Mouse (Mus musculus): Measurements from ENCODE around the gene D430041D05Rik.
A peak's percentile ranks its signal among the peaks of the same experiment; 100 is the strongest.

The D430041D05Rik gene

DNA sequence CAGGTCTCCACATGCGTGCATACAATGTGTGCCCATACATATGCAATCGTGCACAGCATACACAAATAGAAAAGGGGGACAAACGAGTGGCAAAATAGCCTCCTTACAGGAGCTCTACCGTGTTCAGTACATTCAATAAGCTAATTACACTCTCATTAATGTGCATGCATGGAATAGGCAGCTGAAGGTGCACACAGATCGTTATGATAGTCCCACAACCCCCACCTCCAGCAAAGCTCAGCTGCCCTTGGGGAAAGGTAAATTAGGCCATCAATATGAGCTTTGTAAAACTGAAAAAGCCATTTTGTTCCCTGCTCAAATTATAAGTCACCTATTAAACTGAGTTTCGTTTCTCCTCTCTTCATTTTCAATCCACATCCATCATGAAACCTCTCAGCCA lies 75.0 kb downstream of the D430041D05Rik start:
- peak in 1 of 2 experiments; percentile 12 for DNase-seq

DNA sequence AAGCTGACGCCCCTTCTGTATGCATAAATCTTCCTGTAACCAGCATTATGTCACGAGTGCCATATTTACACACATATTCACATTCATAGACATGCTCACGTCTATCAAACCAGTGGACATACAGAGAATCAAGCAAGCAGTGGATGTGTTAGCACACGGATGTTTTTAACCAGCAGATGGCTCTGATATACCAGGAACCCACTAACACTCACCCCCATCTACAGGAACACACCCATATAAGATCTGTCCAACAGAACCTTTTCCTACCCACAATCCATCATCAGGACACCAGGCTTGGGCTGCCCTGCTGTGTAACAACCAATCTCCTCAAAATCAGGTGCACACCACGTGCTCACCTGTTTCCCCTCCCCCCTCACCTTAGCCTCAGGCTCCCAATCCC lies 76.9 kb downstream of the D430041D05Rik start:
- DNase-seq, result no peak

DNA sequence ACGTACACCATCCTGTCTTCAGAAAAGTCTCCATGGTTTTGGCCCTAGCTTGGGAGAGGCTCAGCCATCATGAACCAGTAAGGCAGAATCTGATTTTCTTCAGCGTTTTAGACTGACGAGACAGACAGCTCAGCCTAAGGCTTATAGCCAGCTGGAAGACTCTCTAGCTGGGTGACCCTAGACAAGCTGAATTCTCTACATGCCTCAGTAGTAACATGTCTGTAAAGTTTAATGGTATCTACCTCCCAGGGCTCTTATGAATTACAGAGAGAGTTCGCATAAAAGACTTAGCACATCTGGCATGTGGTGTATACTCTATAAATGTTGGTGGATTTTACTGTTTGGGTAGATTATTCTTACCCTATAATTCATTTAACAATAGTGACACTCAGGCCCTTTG lies 78.1 kb downstream of the D430041D05Rik start:
- DNase-seq, result no peak

DNA sequence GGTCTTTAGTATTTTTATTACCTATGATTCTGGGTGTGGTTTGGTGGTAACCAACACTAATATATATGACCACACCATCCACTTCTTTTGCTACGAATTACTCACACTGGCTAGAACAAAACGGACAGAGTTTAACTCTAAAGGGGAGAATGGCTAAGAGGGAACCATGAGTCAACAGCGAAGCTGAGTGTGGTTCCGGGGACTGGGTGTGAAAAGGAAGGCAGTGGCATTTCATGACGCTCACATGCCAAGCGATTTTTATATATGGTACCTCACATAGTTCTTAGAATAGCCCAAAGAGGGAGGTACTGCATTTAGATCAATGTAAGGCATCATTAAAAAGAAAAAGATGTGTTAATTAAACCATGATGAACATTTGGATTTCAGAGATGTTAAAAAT lies 79.6 kb downstream of the D430041D05Rik start:
- no peak for DNase-seq

DNA sequence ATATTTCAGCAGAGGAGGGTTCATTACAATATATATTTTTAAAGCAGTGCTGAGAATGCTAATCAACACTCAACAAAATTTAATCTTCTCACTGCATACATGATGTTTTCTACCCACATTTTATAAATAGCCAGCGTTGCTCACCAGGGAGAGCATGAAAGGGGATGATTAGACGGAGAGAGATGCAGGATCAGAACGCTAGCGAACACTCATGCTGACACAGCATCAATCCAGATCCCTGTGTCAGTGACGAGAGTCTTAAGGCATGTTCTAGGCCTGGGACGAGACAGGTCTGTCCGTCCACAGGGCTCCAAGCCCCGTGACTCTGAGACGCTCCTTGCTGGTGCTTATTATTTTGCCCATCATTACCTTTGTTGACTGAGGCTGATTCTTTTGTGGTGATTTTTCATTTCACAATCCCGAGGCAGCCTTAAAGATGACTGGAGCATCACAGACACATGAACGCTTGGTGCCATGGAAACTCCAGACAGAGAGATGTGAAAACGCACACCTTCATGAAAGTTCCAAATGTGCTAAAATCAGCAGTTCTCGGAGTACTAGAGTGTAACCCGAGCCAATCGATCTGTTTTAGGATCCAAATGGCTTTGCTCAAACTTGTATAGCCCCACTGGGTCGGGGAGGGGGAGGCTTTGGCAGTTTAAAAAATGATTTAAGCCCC lies 83.6 kb downstream of the D430041D05Rik start:
- DNase-seq, result no peak

DNA sequence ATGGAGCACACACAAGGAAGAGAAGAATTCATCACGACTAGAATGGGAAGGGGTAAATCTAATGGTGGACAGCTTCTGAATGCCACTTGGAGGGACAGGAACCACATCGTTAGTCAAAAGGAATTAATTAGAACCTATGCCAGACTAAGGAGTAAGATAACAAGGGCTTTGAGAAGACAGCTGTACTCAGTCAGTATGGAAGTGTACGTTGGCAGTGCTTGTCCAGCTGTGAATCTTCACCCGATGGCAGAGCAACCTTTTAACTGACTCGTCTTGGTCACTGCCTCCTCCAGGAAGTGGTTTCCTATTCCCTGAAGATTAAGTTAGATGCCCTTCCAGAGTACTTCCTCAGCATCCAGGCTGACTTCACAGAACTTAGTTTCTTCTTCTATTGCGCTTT lies 87.0 kb downstream of the D430041D05Rik start:
- no peak for DNase-seq

DNA sequence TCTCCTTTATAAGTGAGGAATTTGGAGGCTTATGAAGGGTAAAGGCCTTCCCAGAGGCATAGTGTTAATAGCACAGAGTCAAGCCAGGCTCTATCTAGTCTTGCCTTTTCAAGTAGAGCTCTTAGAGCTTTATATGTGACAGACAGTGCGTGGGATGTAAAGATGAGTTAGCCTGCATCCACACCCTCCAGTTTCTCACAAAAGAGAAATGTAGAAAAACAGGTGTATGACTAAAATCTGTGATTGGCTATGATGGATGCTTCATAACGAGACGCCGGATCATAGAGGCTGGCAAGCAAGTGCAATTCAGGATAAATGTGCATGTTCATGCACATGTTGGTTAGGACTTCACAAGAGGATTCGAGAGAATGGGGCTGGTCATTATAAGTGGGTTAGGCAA lies 87.5 kb downstream of the D430041D05Rik start:
- no peak for DNase-seq

DNA sequence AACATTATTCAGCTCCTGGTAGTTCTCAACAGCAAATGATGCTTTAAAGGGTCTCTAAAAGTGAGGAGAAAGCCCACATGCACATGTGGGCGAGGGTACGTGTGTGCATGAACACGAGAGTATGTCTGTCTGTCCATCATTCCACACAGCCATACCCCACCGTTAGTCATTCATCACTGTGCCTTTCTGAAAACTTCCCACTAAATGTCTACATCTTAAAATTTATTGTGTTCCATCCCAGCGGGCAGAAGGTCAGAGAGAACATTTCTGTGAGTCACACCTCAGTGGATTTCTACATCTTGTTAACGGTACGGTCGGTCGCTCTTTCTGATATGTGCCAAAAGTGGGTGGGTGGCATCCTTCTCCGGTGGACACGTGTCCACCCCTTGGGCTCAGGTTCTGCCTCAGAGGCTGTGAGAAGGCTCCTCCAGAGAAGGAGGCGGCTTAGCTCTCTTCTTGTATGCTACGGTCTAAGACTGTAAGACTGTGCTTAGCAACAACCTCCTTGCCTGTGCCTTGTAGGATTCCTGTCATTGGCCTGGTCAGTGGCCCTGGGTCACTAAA lies 90.7 kb downstream of the D430041D05Rik start:
- peak in 1 of 2 experiments; percentile 27 for DNase-seq

DNA sequence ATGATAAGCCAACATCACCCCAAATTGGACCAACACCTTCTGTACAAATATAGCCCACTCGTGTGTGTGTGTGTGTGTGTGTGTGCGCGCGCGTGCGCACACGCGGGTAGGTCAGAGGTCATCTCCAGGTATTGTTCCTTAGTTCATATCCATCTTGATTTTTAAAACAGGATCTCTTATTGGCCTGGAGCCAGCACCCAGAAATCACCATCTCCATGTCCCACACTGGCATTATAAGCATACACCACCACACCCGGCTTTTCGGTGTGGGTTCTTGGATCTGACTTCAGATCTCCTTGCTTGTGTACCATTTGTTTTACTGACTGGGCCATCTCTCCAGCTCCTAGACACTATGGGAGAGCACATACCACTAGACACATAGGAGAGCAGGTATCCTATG lies 91.4 kb downstream of the D430041D05Rik start:
- DNase-seq, result no peak

DNA sequence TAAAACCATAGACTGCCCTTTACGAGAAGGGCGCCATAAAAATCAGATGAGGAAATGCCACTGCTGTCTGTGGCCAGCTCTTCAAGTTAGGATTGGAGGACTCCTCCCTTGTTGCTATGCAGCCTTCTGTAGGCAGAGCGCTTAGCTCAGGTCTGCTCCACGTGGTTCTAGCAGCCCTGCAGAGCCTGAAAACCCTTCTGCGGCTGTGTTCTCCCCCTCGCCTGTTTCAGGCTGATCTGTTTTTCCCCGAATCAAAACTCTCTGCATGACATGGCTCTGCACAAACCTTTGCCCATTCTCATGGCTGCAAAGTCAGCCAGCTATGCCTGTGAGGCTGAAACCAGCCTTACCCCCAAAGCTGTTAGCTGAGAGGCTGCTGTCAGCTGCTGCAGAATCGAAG lies 91.9 kb downstream of the D430041D05Rik start:
- peak; percentile 12 to 22 for DNase-seq

DNA sequence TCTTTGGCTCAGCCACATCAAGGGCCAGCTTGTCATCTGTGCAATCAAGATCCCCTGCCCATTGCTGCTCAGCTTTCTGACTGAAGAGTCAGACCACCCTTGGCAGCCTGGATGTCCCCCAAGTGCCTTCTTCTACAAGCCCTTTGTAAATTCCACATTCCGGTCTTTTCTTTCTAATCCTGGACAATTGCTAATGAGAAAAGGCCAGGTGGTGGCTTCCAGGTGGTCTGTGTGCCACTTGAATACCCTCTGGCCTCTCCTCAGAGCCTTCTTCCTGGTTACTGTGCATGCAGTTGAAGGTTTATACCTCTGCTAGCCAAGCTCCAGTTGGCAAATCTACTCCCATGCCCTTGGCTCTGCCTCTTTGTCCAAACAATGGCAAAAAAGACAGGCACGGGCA lies 92.6 kb downstream of the D430041D05Rik start:
- no peak for DNase-seq

DNA sequence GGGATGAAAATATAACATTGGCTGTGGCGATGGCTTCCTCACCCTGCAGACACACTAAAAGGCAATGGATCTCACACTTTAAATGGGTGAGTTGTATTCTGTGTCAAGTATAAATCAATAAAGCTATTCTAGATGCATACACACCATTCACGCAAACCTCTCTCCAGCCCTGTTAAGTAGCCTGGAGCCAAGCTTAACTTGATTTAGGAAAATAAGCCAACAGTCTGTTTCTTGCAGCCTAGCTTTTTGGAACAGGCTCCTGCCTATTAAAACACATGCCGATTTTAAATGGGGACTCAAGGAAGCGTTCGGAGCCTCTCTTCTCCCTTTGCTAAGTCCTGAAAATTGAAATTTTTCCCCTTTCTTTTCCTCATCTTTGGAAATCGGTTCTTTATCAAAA lies 93.2 kb downstream of the D430041D05Rik start:
- no peak for DNase-seq

DNA sequence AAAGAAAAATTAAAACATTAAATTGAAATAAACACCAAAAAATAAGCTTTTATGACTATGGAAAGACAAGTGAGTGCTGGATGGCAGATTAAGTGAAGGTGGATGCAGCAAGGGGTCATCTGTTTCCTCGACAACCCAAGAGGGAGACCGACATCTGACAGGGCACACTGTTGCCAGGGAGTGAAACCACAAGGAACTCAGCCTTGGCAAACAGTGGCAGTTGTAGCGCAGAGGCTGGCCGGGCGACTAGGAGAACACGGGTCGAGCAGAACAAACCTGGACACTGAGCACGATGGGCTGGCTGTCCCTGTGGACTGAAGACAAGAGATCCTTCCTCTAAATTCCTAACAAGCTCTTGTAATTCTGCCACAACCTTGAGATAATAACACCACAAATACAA lies 94.3 kb downstream of the D430041D05Rik start:
- no peak for DNase-seq

DNA sequence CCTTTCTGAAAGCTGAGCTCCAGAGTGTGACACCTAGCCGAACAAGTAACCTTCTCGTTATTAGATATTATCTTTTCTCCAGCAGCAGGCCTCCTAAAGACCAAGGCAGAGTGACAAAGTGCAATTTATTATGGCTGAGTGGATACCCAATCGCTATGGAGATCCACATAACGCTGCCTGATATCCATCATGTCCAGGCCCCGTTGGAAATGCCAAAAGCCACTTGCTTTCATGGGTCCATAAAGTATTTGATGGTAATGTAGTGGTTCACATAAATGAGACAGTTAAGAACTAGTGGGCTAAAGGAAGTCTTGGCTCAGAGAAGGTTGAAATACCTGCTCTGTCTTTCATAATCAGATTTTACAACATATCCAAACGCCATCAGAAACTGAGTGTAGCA lies 97.6 kb downstream of the D430041D05Rik start:
- no peak for DNase-seq

DNA sequence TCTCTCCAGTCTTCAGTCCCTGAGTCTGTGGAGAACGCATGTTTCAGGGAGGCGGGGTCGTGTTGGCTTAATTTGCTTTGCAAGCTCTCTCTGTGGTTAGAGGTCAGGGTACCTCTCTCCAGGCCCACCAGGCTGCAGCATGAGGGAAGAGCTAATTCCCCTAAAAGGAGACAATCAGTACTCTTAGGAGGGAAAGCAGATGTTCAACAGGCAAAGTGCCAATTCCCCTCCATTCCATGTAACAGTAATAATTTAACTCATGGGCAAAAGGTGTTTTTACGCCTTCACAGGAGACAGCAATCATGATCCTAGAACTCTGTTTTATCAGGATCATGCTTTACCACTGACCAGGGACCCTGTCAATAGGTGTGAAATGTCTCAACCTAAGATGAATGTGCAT lies 103.7 kb downstream of the D430041D05Rik start:
- DNase-seq, result no peak

DNA sequence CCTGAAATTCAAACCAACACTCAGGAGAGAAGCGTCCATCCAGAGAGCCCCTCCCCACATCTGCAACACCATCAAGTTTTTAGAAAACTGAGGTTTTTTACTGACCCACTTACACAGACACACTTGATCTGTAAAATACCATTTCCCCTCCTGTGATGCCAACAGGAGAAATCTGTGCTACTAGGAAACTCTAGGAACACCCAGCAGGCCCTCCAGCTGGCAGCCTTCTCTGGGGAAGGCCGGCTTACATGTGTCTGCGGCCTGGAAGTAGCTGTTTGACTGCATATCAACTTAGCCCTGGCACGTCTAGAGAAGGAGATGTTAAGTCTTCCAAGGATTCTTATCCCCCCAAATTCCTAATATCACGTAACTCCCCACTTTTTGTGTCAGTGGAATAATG lies 105.1 kb downstream of the D430041D05Rik start:
- DNase-seq, result no peak

DNA sequence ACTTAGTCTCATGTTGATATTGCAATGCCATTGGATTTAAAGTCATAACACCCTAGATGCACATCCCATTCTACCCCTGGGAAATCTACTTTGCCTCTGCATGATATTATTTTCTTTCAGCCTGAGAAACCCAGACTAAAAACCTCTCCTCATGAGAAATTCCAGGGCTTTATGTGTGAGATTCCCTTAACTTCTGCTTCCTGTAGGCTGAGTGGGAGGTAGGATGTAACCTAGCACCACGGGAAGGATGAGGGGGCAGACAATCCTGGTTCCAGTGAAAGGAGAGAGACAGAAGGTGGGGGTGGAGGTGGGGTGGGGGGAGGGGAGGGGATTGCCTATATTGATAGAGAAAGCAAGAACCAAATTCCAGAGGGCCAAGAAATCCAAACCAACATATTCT lies 110.9 kb downstream of the D430041D05Rik start:
- no peak for DNase-seq

DNA sequence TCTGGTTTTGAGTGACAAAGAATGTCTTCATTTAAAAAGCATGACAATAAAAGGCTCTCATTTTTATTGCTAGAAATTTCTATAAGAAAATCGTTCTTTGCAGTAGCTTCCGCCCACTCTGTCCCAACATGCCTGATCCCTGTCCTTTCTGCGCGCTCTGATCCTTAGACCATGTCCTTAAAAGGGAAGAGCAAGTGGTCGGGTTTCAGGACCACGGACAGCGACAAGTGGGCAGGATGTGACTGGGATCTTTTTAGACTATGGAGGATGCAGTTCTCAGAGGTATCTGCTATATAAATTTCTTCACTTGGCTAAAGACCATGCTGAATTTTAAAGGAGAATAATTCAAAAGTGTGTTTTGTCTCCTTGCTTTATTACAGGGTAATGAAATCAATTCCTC lies 111.7 kb downstream of the D430041D05Rik start:
- peak; percentile 92 to 95 for DNase-seq

DNA sequence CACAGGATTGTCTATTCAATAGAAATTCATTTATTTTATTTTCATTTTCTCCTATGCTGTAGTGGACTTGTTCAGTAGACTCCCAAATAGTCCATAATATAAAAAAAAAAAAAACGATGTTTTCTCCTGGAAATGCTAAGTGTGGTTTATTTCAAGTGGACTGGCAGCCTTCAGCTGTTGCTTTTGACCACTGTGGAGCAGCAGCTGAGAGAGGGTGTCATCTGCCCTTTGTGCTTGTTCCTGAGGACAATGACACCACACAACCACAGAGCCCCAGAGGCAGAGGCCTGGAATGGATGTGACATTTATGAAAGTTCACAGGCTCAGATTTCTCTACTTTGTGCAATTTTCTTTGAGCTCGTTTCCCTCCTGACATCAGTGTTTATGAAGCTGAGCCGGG lies 124.0 kb downstream of the D430041D05Rik start:
- no peak for DNase-seq

DNA sequence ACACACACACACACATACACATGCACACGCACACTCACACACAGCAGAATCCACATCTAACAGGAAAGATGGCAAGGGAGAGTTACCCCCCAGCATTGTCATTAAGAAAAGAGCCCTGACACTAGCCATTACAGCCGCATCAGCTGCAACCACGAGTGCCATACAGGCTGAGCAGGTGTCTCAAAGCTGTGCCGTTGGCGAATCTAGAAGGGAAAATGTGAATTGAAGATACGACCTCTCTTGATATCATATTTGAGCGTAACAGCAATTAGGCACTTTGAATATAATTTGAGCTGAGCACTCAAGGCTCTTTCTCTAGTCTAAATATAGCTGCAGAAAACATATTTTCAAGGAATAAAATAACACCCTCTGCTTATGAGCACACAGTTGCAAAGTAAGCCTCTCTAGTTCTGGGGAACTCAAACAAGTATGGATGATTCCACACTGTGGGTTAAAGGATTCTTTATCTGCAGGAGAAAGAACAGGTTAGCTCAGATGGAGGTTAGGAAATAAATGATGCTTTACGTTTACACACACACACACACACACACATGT lies 127.3 kb downstream of the D430041D05Rik start:
- no peak for DNase-seq

DNA sequence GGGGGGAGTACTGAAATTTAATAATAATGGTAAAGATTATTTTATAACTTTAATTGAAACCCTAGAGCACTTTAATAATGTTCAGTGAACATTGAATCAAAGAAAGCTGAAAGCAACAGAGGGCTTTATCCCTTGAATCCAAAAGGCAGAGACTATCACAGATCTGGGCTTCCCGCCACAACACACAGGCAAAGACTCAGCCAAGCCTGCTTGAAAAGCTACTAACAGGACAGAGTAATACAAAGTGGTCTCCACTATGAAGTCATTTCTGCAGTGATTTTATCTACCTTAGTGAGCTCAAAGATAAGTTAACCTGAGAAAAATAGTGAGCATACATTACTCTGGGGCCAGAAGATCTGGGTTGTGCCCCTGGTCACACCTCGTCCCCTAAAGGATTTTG lies 128.0 kb downstream of the D430041D05Rik start:
- no peak for DNase-seq

DNA sequence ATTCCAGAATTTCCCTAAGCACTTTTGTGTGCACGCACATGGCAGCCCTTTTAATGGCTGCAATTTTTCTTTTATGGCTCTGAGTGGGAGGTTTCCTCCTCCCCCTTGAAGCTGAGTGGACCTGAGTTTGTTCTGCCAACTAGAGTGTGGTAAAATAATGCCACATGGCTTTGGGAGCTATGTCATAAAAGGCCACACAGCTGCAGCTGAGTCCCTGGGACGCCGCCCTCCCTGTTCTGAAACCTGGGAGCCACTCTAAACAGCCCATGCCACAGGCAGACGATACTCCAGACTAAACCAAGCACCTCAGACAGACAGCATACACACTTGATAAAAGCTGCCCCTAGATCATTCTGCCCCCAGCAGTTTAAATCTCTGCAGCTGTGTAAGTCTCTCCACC lies 143.8 kb downstream of the D430041D05Rik start:
- peak in 1 of 2 experiments; percentile 19 for DNase-seq

DNA sequence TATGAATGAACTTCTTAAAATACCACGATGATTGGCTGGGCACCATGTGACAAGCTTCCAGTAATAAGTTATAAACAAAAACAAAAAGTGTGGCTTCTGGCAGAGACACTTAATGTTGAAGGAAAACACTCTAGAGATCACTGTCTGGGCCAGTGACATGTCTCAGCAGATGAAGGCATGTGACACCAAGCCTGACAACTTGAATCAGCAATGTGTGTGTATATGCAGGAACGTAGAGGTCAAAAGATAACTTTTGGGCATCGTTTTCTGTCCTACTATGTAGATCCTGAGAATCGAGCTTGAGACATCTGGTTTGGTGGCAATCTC lies 149.1 kb downstream of the D430041D05Rik start:
- DNase-seq, result no peak

DNA sequence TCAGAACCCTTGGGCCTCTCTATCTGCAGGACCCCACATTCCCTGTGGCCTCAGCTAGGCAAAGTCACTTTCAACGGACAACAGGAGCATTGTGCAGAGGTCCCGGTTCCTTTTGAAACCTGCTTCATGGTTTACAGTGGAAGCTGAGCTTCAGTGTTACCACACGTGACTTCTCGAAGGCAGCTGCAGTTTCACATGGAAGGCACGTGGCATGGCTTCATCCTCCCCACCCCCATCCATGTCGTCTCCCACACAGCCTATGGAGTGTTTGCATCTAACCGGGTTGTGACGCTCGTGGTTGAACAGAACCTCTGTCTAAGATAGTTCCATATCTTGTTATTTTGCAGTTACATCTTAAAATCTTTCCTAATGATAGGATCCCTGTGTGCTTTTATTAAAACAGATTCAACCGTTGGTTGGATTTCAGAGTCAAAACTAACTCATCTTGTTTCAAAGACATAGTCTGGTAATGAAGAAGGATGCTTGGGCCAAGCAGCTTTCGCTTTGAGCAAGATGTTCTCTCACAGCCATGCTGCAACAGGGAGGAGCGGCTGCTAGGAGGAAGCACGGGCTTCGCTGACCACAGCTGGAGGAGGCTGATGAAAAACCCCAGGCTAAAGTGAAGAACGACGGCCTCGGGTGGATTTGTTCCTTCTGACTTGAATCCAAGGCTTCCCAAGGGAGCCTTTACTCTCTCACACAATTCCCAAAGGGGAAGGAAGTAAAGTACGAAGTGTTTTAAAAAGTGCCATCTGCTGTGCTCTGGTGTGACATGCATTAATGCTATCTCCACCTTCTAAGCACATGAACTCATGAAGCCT lies 149.7 kb downstream of the D430041D05Rik start:
- peak; percentile 27 to 49 for DNase-seq
